Mouse (Mus musculus) brown adipose tissue, adult 24 weeks (tissue): ENCODE measurements at regions not wholly inside any gene's neighbourhood (a gene's known extent, or its start where the extent isn't known, plus 50 kb on each side); places are given as distances from the start of the nearest gene placed in this dataset.
A peak's percentile ranks its signal among the peaks of the same experiment; 100 is the strongest.

Experiments
- H3K27ac ChIP-seq: fragments of 200-500 bp; replicated peaks from 2 replicates; pipeline ENCODE4 v1.5.1; 2012; ENCODE audit warnings: low read depth, mild to moderate bottlenecking, low read length
- H3K4me1 ChIP-seq: fragments of 200-500 bp; 2 replicates; pipeline ENCODE4 v1.6.1; 2012; ENCODE audit warnings: low read length, mixed read lengths; ENCODE audit not compliant: control insufficient read depth, insufficient read depth, insufficient read length
- H3K4me3 ChIP-seq: fragments of 200-500 bp; 2 replicates; pipeline ENCODE4 v1.5.1; 2012; ENCODE audit warnings: low read depth, mild to moderate bottlenecking, low read length, moderate library complexity; ENCODE audit not compliant: insufficient read depth

- Histone ChIP-seq H3K4me1 (no peaks in the 10 kb centered on the region; the same call in 1 of the 2 replicates), H3K4me3 (no peak overlapping the region), H3K27ac (no peak overlapping the region)
Observed at GRCm38 (mm10) chr14:115039524-115039923, 52.5 kb upstream of the Gpc5 start.

- Histone ChIP-seq H3K27ac (no peak overlapping the region), H3K4me1 (no peaks in the 10 kb centered on the region; the same call in 1 of the 2 replicates), H3K4me3 (peak overlapping the region; percentile 90)
Observed at GRCm38 (mm10) chr14:115040091-115040571, 51.9 kb upstream of the Gpc5 start.

- Histone ChIP-seq H3K4me3 (peak overlapping the region; percentile 90), H3K27ac (no peak overlapping the region), H3K4me1 (no peaks in the 10 kb centered on the region; the same call in 1 of the 2 replicates)
Observed at GRCm38 (mm10) chr14:115040578-115041206, 51.3 kb upstream of the Gpc5 start.

- H3K4me3 ChIP-seq: peak overlapping the region; percentile 90
- H3K27ac ChIP-seq: peak overlapping the region; percentile 73; the same call in 1 of the 2 replicates
- H3K4me1 ChIP-seq: no peaks in the 10 kb centered on the region; the same call in 1 of the 2 replicates
Observed at GRCm38 (mm10) chr14:115041336-115042054, 50.5 kb upstream of the Gpc5 start.

- peak overlapping the region; percentile 90 for H3K4me3 ChIP-seq
- H3K4me1 ChIP-seq: no peaks in the 10 kb centered on the region; the same call in 1 of the 2 replicates
- H3K27ac ChIP-seq: peak overlapping the region; percentile 73; the same call in 1 of the 2 replicates
Observed at GRCm38 (mm10) chr14:115042055-115042564, 49.9 kb upstream of the Gpc5 start.
